Mouse (Mus musculus): ENCODE measurements around the gene Itpkc. TPM values are rescaled to one million over a fixed set of nuclear protein-coding genes. Genes with fewer than 3 reads are reported as not detected.

Gene Itpkc
- polyA plus RNA-seq, 1 experiment from 2014 or later: 3.2 TPM

DNA sequence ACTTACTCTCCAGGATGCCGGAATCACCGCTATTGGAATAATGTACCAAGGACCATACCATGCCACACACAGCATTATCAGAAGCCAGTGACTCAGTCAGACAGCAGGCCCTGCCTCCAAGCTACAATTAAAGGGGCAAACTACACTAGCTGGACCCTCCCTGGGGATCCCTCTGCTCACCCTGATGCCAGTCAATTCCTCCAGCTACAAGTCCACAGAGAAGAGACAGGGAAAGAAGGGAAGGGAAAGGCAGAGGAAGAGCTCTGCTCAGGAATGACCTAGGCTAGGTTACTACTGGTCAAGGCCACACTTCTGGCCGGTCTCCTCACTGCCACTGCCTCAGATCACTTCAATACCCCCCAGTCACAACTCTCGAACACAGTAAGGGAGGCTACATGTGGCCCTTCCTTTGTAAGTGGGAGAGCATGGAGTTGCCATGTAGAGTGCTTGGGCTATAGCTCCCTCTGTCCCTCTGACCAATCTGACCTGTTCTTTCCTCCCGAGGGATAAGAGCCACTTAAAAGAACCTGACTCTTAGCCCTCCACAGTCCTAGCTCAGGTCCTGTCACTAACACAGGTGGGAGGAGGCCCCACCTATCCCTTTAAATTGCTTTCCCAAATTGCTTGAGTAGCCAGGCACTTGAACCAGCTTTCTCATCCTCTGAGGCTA is 65.5 kb downstream of the Itpkc start:
- 79% methylated on average over 5 of the region's 5 CpGs for WGBS (ENCODE audit: insufficient replicate concordance)
- no peaks in the 10 kb centered on the region for H3K9me3 ChIP-seq (replicated peaks; ENCODE audit: control insufficient read depth, low read length)
- H3K27ac ChIP-seq (ENCODE audit: low read depth, low read length): no peak overlapping the region
- H3K36me3 ChIP-seq (ENCODE audit: control insufficient read depth, insufficient read depth, low read length): peaks cover 19% of the 10 kb centered on the region
- no peak for ATAC-seq (replicated peaks; ENCODE audit: insufficient number of reproducible peaks, low FRiP score, low TSS enrichment)
- H3K4me2 ChIP-seq: peak overlapping the region; percentile 82; the same call in 1 of the 2 replicates
- H3K4me3 ChIP-seq (ENCODE audit: low read depth, low read length): no peak overlapping the region
- H3K4me1 ChIP-seq (ENCODE audit: control insufficient read depth, insufficient read depth, low read length): peaks cover 31% of the 10 kb centered on the region
- H3K27me3 ChIP-seq (ENCODE audit: control insufficient read depth, insufficient read depth, low read length): no peaks in the 10 kb centered on the region
- H3K9ac ChIP-seq (ENCODE audit: low read depth, low read length): no peak overlapping the region

DNA sequence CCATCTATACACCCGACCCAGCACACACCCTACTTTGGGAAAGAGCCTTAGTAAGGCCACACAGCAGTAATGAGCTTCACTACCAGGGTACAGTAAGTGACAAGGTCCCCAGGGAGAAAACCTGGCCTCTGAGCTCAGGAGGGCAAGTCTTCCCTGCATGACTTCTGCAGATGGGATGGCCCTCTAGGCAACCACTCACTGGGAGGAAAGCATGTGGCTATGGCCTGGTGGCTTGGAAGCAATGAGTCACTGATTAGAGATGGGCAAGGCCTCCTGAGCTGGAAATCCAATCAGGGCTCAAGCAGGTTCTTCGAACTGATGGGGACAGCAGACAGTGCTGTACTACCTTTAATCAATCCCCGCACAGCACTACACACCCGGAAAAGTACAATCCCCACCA is 66.7 kb downstream of the Itpkc start:
- no peak for ATAC-seq (replicated peaks; ENCODE audit: insufficient number of reproducible peaks, low FRiP score, low TSS enrichment)
- 76% methylated on average over 4 of the region's 4 CpGs for WGBS (ENCODE audit: insufficient replicate concordance)
- Histone ChIP-seq H3K36me3 (ENCODE audit: control insufficient read depth, insufficient read depth, low read length) (peaks cover 26% of the 10 kb centered on the region), H3K4me2 (no peak overlapping the region), H3K27ac (ENCODE audit: low read depth, low read length) (no peak overlapping the region), H3K9me3 (replicated peaks; ENCODE audit: control insufficient read depth, low read length) (no peaks in the 10 kb centered on the region), H3K9ac (ENCODE audit: low read depth, low read length) (no peak overlapping the region), H3K4me1 (ENCODE audit: control insufficient read depth, insufficient read depth, low read length) (peaks cover 31% of the 10 kb centered on the region), H3K4me3 (ENCODE audit: low read depth, low read length) (no peak overlapping the region), H3K27me3 (ENCODE audit: control insufficient read depth, insufficient read depth, low read length) (no peaks in the 10 kb centered on the region)

GRCm38 (mm10) chr7:27160921-27161320 is 67.5 kb downstream of the Itpkc start:
- ATAC-seq (replicated peaks; ENCODE audit: insufficient number of reproducible peaks, low FRiP score, low TSS enrichment): no peak
- Histone ChIP-seq H3K4me1 (ENCODE audit: control insufficient read depth, insufficient read depth, low read length) (peaks cover 31% of the 10 kb centered on the region), H3K9me3 (replicated peaks; ENCODE audit: control insufficient read depth, low read length) (no peaks in the 10 kb centered on the region), H3K4me2 (no peak overlapping the region), H3K27me3 (ENCODE audit: control insufficient read depth, insufficient read depth, low read length) (no peaks in the 10 kb centered on the region), H3K36me3 (ENCODE audit: control insufficient read depth, insufficient read depth, low read length) (peaks cover 26% of the 10 kb centered on the region), H3K9ac (ENCODE audit: low read depth, low read length) (no peak overlapping the region), H3K27ac (ENCODE audit: low read depth, low read length) (no peak overlapping the region), H3K4me3 (ENCODE audit: low read depth, low read length) (no peak overlapping the region)
- 90% methylated on average over 3 of the region's 3 CpGs for WGBS (ENCODE audit: insufficient replicate concordance)

DNA sequence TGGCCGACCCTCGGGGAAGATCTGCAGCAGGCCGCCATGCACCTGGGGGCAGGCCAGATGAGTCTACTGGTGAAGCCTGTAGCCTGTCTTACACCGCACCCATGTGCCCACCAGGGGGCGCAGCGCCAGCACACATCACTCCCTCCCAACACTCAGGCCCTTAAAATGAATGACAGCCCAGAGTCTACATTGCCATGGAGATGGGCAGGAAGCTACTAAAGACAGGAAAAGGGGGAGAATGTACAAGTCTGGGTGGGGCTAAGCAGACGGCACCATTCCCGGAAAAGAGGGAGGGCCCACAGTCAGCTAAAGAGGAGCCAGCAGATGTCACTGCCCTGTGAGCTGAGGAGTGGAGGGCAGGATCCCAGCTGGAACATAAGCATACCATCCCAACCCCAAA is 68.6 kb downstream of the Itpkc start:
- 17% methylated on average over 8 of the region's 8 CpGs for WGBS (ENCODE audit: insufficient replicate concordance)
- peak; percentile 80 for ATAC-seq (replicated peaks; ENCODE audit: insufficient number of reproducible peaks, low FRiP score, low TSS enrichment)
- H3K27ac ChIP-seq (ENCODE audit: low read depth, low read length): no peak overlapping the region
- H3K36me3 ChIP-seq (ENCODE audit: control insufficient read depth, insufficient read depth, low read length): peaks cover 23% of the 10 kb centered on the region
- H3K4me2 ChIP-seq: no peak overlapping the region
- H3K4me3 ChIP-seq (ENCODE audit: low read depth, low read length): no peak overlapping the region
- H3K9ac ChIP-seq (ENCODE audit: low read depth, low read length): no peak overlapping the region
- H3K27me3 ChIP-seq (ENCODE audit: control insufficient read depth, insufficient read depth, low read length): no peaks in the 10 kb centered on the region
- H3K9me3 ChIP-seq (replicated peaks; ENCODE audit: control insufficient read depth, low read length): no peaks in the 10 kb centered on the region
- peaks cover 23% of the 10 kb centered on the region for H3K4me1 ChIP-seq (ENCODE audit: control insufficient read depth, insufficient read depth, low read length)

- 91% methylated on average over 6 of the region's 6 CpGs for WGBS (ENCODE audit: insufficient replicate concordance)
- ATAC-seq (replicated peaks; ENCODE audit: insufficient number of reproducible peaks, low FRiP score, low TSS enrichment): no peak
- peaks cover 19% of the 10 kb centered on the region for H3K36me3 ChIP-seq (ENCODE audit: control insufficient read depth, insufficient read depth, low read length)
These were observed 69.2 kb downstream of the Itpkc start for GRCm38 (mm10) chr7:27159256-27159655.

GRCm38 (mm10) chr7:27158171-27158570 is 70.3 kb downstream of the Itpkc start:
- WGBS (ENCODE audit: insufficient replicate concordance): 93% methylated on average over 9 of the region's 9 CpGs
- ATAC-seq (replicated peaks; ENCODE audit: insufficient number of reproducible peaks, low FRiP score, low TSS enrichment): no peak
- no peak overlapping the region for H3K4me3 ChIP-seq (ENCODE audit: low read depth, low read length)
- no peaks in the 10 kb centered on the region for H3K27me3 ChIP-seq (ENCODE audit: control insufficient read depth, insufficient read depth, low read length)
- H3K4me2 ChIP-seq: no peak overlapping the region
- peaks cover 19% of the 10 kb centered on the region for H3K36me3 ChIP-seq (ENCODE audit: control insufficient read depth, insufficient read depth, low read length)
- no peaks in the 10 kb centered on the region; the same call in 1 of the 2 replicates for H3K9me3 ChIP-seq (replicated peaks; ENCODE audit: control insufficient read depth, low read length)
- no peak overlapping the region for H3K9ac ChIP-seq (ENCODE audit: low read depth, low read length)
- peaks cover 6% of the 10 kb centered on the region; the same call in 1 of the 2 replicates for H3K4me1 ChIP-seq (ENCODE audit: control insufficient read depth, insufficient read depth, low read length)
- H3K27ac ChIP-seq (ENCODE audit: low read depth, low read length): no peak overlapping the region

More at GRCm38 (mm10) chr7:27159256-27159655, 69.2 kb downstream of the Itpkc start:
- no peak overlapping the region for H3K9ac ChIP-seq (ENCODE audit: low read depth, low read length)
- peaks cover 17% of the 10 kb centered on the region for H3K4me1 ChIP-seq (ENCODE audit: control insufficient read depth, insufficient read depth, low read length)
- H3K9me3 ChIP-seq (replicated peaks; ENCODE audit: control insufficient read depth, low read length): no peaks in the 10 kb centered on the region; the same call in 1 of the 2 replicates
- H3K4me2 ChIP-seq: no peak overlapping the region
- H3K4me3 ChIP-seq (ENCODE audit: low read depth, low read length): no peak overlapping the region
- H3K27ac ChIP-seq (ENCODE audit: low read depth, low read length): no peak overlapping the region
- H3K27me3 ChIP-seq (ENCODE audit: control insufficient read depth, insufficient read depth, low read length): no peaks in the 10 kb centered on the region

MicroRNAs encoded within 50 kb of the gene (microRNA counts, 519-probe panel; counts per million panel counts)
- 32.2 counts per million for microRNA mmu-miR-1191

Small RNA genes lying within 50 kb of the gene (microRNA-seq; reads per million reads assigned to microRNA genes)
- gene Mir1191 (ENCODE audit: borderline number of aligned reads) (2.5 reads per million, percentile 29 among the genes with 10 or more reads in this experiment), gene Mir3101 (ENCODE audit: borderline number of aligned reads) (0.61 reads per million)

Other genes with a start within 250 kb of the Itpkc start
- gene Cyp2a12, start 199.6 kb downstream of the Itpkc start, polyA plus RNA-seq (2014; fragmentation: Nextera tagmentation; extraction: Ambion mirVana): not detected in 2 replicates
- not detected in 2 replicates for gene Cyp2f2, start 108.8 kb downstream of the Itpkc start, polyA plus RNA-seq (2014; fragmentation: Nextera tagmentation; extraction: Ambion mirVana)
- 0.13 TPM in 1 of 2 replicates, not detected in the other for gene Cyp2t4, start 74.9 kb downstream of the Itpkc start, polyA plus RNA-seq (2014; fragmentation: Nextera tagmentation; extraction: Ambion mirVana)
- 27.4 and 29.0 TPM in 2 replicates for gene Egln2, start 61.9 kb downstream of the Itpkc start, polyA plus RNA-seq (2014; fragmentation: Nextera tagmentation; extraction: Ambion mirVana)
- gene Rab4b, start 49.8 kb downstream of the Itpkc start, polyA plus RNA-seq (2014; fragmentation: Nextera tagmentation; extraction: Ambion mirVana): 44.3 and 49.7 TPM in 2 replicates
- gene Gm21983, start 47.6 kb downstream of the Itpkc start, polyA plus RNA-seq (2014; fragmentation: Nextera tagmentation; extraction: Ambion mirVana): 0.67 TPM in 1 of 2 replicates, not detected in the other
- gene Mia, start 47.5 kb downstream of the Itpkc start, polyA plus RNA-seq (2014; fragmentation: Nextera tagmentation; extraction: Ambion mirVana): 0.34 and 0.44 TPM in 2 replicates
- 2.3 and 3.5 TPM in 2 replicates for gene BC024978, start 32.9 kb downstream of the Itpkc start, polyA plus RNA-seq (2014; fragmentation: Nextera tagmentation; extraction: Ambion mirVana)
- 191 and 210 TPM in 2 replicates for gene Snrpa, start 32.4 kb downstream of the Itpkc start, polyA plus RNA-seq (2014; fragmentation: Nextera tagmentation; extraction: Ambion mirVana)
- gene Coq8b, start 4.4 kb upstream of the Itpkc start, polyA plus RNA-seq (2014; fragmentation: Nextera tagmentation; extraction: Ambion mirVana): 9.1 and 10.6 TPM in 2 replicates
- 3.4 and 4.6 TPM in 2 replicates for gene Numbl, start 29.8 kb upstream of the Itpkc start, polyA plus RNA-seq (2014; fragmentation: Nextera tagmentation; extraction: Ambion mirVana)
- gene Ltbp4, start 109.0 kb upstream of the Itpkc start, polyA plus RNA-seq (2014; fragmentation: Nextera tagmentation; extraction: Ambion mirVana): 28.9 and 31.5 TPM in 2 replicates
- 33.3 and 34.1 TPM in 2 replicates for gene Shkbp1, start 127.4 kb upstream of the Itpkc start, polyA plus RNA-seq (2014; fragmentation: Nextera tagmentation; extraction: Ambion mirVana)
- gene Gm20479, start 128.8 kb upstream of the Itpkc start, polyA plus RNA-seq (2014; fragmentation: Nextera tagmentation; extraction: Ambion mirVana): 1.6 and 2.1 TPM in 2 replicates
- gene Sptbn4, start 219.0 kb upstream of the Itpkc start, polyA plus RNA-seq (2014; fragmentation: Nextera tagmentation; extraction: Ambion mirVana): 0.23 and 0.30 TPM in 2 replicates
- 106 and 121 TPM in 2 replicates for gene Blvrb, start 219.3 kb upstream of the Itpkc start, polyA plus RNA-seq (2014; fragmentation: Nextera tagmentation; extraction: Ambion mirVana)
- 19.9 and 20.3 TPM in 2 replicates for gene Sertad3, start 245.1 kb upstream of the Itpkc start, polyA plus RNA-seq (2014; fragmentation: Nextera tagmentation; extraction: Ambion mirVana)

Data from heart, embryonic 11.5 days (tissue).